Mouse (Mus musculus) embryonic fibroblast, embryonic 13.5 days (primary cell): ENCODE data around the gene Phospho2.

Experiments used
- CTCF ChIP-seq: IDR thresholded peaks from 2 replicates; pipeline ENCODE4 v1.5.1; 2011; ENCODE audit warnings: mild to moderate bottlenecking, control low read depth, low read length, moderate library complexity, borderline replicate concordance; ENCODE audit not compliant: insufficient read depth
- POLR2A ChIP-seq: IDR thresholded peaks from 2 replicates; pipeline ENCODE4 v1.6.1; 2011; ENCODE audit warnings: low read depth, mild to moderate bottlenecking, control low read depth, low read length, moderate library complexity

- no peak for TF ChIP-seq POLR2A
- TF ChIP-seq CTCF = no peak
Measured at GRCm38 (mm10) chr2:69818350-69819085, 29.1 kb downstream of the Phospho2 start.
